Mouse (Mus musculus) brown adipose tissue, adult 24 weeks (tissue): ENCODE measurements at regions not wholly inside any gene's neighbourhood (a gene's known extent, or its start where the extent isn't known, plus 50 kb on each side); places are given as distances from the start of the nearest gene placed in this dataset.
A peak's percentile ranks its signal among the peaks of the same experiment; 100 is the strongest.

Source experiments
- H3K27ac ChIP-seq: fragments of 200-500 bp; replicated peaks from 2 replicates; pipeline ENCODE4 v1.5.1; 2012; ENCODE audit warnings: low read depth, mild to moderate bottlenecking, low read length
- H3K4me1 ChIP-seq: fragments of 200-500 bp; 2 replicates; pipeline ENCODE4 v1.6.1; 2012; ENCODE audit warnings: low read length, mixed read lengths; ENCODE audit not compliant: control insufficient read depth, insufficient read depth, insufficient read length
- H3K4me3 ChIP-seq: fragments of 200-500 bp; 2 replicates; pipeline ENCODE4 v1.5.1; 2012; ENCODE audit warnings: low read depth, mild to moderate bottlenecking, low read length, moderate library complexity; ENCODE audit not compliant: insufficient read depth

DNA sequence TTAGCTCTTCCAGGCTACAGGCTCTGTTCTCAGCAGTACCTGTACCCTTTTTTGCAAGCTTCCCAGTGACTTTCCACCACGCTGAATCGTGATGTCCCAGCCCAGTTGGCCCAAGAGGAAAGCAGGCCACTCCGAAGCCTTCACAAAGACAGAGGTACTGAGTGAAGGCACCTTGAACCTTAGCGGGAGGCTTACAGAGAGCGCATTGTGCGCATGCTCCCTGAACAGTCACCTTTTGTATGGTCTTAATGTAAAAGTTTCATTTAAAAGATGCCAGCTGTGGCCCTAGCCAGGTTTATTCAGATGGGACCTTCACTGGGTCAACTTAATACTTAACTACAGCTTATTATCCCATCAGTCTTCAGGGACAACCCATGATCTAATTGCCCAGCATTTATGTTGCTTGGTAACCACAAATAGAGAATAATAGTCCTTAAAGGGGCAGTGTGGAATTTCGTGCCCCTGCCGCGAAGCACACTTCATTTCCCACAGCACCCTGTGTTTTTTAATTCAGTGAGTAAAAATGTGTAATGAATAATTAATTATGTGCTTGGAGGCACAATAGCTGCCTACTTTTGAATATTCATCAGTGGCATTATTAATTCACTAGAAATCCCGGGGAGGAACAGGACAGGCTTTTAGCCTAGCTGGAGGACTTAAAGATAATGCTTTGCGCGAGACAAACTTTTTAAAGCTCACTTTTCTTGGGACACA lies 111.3 kb upstream of the Vrk1 start:
- no peaks in the 10 kb centered on the region for H3K4me1 ChIP-seq
- H3K27ac ChIP-seq: no peak overlapping the region
- no peak overlapping the region for H3K4me3 ChIP-seq

DNA sequence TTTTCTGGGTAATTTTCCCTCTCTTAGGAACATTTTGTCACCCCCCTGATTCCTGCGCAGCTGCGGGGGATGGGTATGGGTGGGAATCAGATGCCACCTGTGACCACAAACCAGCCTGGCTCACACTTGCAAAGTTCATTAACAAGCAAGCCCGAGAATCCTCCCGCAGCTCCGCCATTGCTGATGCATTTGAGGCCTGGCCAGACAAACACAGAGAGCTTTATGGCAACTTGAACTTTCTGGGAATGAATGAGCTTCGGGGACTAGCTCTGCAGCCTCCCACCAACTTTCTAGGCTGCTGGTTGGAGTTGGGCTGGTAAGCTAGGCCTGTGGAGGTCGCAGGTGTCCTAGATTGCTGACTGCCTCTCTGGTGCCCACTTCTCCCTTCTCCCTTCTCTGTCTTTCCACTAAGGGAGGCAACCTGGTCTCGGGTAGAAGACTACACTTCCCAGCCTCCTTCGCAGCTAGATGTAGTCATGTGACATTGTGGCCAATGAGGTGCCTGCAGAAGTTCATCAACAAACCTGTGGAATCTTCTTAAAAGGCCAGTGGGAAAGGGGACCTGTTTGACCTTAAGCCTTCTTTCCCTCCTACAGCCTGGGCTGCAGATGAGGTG lies 110.6 kb upstream of the Vrk1 start:
- H3K27ac ChIP-seq: no peak overlapping the region
- no peaks in the 10 kb centered on the region for H3K4me1 ChIP-seq
- no peak overlapping the region for H3K4me3 ChIP-seq

- Histone ChIP-seq H3K27ac (no peak overlapping the region), H3K4me3 (no peak overlapping the region), H3K4me1 (no peaks in the 10 kb centered on the region)
Observed at GRCm38 (mm10) chr12:105900479-105900878, 109.5 kb upstream of the Vrk1 start.

DNA sequence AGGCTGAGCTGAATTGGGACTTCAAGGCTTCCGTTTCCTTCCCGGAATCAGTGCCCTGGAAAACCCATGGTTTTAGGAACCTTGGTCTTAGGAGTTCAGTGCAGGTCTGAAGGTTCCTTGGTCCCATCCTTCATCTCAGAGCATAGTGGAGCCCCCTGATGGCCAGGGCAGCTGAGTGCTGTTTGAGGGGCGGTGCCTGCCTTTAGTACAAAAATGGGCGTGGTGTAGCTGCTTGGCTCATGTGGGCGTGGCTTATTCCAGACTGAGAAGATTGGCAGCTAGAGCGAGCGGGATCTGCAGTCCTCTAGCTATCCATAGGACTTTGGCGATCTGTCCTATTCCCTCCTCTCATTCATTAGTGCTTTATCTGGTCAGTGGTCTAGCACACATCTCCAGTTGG lies 107.0 kb upstream of the Vrk1 start:
- Histone ChIP-seq H3K27ac (no peak overlapping the region), H3K4me3 (no peak overlapping the region), H3K4me1 (no peaks in the 10 kb centered on the region)

- Histone ChIP-seq H3K4me1 (no peaks in the 10 kb centered on the region), H3K4me3 (no peak overlapping the region), H3K27ac (no peak overlapping the region)
Observed at GRCm38 (mm10) chr12:105906584-105906983, 103.4 kb upstream of the Vrk1 start.

GRCm38 (mm10) chr12:105907851-105908620 lies 102.0 kb upstream of the Vrk1 start:
- H3K4me1 ChIP-seq: no peaks in the 10 kb centered on the region
- H3K27ac ChIP-seq: no peak overlapping the region
- H3K4me3 ChIP-seq: no peak overlapping the region

DNA sequence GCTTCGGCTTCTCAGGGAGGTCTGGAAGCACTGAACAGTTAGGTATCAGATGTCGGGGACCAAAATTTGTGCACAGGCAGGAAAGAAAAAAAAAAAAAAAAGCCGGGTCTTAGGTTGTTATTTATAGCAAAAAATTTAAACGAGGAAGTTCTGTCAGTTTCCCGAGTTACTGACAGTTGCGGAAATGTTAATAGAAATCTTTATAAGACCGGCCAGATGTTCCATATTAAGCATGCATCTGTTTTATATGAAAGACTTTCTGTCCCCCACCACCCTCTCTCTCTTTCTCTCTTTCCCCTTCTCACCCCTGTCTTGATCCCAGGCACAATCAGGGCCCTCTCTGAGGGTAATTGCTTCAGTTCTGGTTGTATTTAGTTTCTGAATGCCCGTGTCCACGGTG lies 98.5 kb upstream of the Vrk1 start:
- no peak overlapping the region for H3K4me3 ChIP-seq
- no peak overlapping the region for H3K27ac ChIP-seq
- H3K4me1 ChIP-seq: no peaks in the 10 kb centered on the region

- Histone ChIP-seq H3K27ac (no peak overlapping the region), H3K4me1 (no peaks in the 10 kb centered on the region), H3K4me3 (no peak overlapping the region)
Observed at GRCm38 (mm10) chr12:105917388-105917963, 92.6 kb upstream of the Vrk1 start.

DNA sequence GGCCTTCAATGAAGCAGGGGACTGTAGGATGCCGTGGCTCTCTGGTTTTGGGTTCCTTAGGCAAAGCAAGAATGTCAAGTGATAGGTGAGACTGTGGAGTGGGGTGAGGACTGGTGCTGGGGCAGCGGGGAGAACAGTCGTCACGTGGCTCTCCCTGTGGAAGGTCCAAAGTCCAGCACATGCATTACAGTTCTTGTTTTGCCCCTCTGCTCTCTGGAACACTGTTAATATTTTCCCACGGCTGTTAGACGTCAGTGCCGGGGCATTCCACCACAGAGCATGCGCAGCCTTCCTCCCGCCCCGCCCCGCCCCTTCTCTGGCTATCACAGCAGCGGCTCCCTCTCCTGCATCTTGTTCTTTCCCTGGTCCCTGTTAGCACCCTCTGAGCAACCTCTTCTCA lies 91.3 kb upstream of the Vrk1 start:
- Histone ChIP-seq H3K4me1 (no peaks in the 10 kb centered on the region), H3K4me3 (no peak overlapping the region), H3K27ac (no peak overlapping the region)

- H3K4me3 ChIP-seq: no peak overlapping the region
- H3K27ac ChIP-seq: no peak overlapping the region
- H3K4me1 ChIP-seq: no peaks in the 10 kb centered on the region
Observed at GRCm38 (mm10) chr12:105927210-105927609, 82.8 kb upstream of the Vrk1 start.

- Histone ChIP-seq H3K4me1 (no peaks in the 10 kb centered on the region), H3K27ac (no peak overlapping the region), H3K4me3 (no peak overlapping the region)
Observed at GRCm38 (mm10) chr12:105929456-105929921, 80.5 kb upstream of the Vrk1 start.

GRCm38 (mm10) chr12:105935441-105935880 lies 74.6 kb upstream of the Vrk1 start:
- H3K4me3 ChIP-seq: peak overlapping the region; percentile 19
- H3K4me1 ChIP-seq: no peaks in the 10 kb centered on the region
- H3K27ac ChIP-seq: no peak overlapping the region

GRCm38 (mm10) chr12:105936812-105937530 lies 73.1 kb upstream of the Vrk1 start:
- H3K4me3 ChIP-seq: no peak overlapping the region
- H3K27ac ChIP-seq: no peak overlapping the region
- H3K4me1 ChIP-seq: no peaks in the 10 kb centered on the region

DNA sequence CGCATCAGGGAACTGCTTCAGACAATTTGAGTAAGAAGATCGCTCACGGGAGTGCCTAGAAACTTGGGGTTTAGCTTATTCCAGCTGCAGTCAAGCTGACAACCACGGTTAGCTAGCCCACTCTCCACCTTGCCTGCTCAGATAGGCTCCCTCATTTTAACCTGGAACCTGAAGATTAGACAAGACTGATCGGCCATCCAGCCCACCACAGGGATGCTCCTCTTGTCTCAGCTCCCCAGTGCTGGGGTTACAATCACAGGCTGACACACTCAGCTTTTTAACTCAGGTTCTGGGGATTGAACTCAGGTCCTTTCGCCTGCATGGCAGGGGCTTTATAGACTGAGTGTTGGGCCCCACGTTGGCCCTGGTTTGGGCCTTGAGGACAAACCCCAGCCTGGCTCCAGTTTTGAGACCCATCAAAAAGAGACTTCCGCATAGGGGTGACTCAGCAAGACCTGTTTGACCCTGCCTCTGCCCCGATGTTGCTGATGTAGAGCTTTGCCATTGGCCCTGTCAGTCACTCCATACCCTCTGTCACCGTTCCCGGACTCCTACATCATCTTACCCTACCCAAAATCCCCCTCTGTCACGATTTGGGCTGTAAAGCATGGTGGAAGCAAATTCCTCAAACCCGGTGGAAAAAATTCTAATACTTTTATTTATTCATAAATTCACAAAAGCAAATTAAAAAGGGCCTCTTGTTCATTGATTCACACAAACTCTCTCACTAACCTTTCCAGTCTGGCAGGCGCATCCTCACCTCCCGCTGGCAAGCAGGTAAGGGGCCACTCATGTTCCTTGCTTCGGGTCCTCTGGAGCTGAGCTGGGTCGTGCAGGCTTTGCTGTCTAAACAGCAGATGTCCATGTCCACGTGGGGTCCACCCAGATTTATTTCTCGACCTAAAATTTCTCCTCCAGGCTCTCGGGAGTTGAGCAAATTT lies 67.6 kb upstream of the Vrk1 start:
- H3K4me1 ChIP-seq: no peaks in the 10 kb centered on the region
- no peak overlapping the region for H3K4me3 ChIP-seq
- H3K27ac ChIP-seq: no peak overlapping the region
